Mouse (Mus musculus) cerebellum, adult 9-10 months (tissue): ENCODE results near the gene Eya4.

Source experiments
- DNase-seq: peaks from one replicate; pipeline ENCODE4 v3.0.0; 2022

Eya4 gene

DNA sequence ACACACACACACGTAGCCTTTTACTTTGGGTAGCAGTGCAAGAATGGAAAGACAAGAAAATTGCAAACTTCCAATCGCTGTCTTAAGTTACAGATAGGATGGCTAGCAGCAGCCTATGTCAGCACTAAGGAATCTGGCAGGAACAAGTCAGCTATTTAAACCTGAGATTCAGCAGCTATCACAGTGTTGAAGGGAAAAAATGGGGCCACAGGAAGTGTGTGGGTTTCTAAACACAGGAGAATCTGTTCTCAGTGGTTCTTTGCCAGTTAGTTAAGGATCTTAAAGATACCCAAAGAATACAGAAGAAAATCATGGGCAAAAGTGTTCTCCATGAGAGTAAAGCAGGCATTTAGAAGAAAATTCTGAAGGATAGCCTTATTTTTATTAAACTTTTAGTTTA is 206.0 kb downstream of the Eya4 start:
- no peak for DNase-seq

- DNase-seq = no peak
Observed at GRCm38 (mm10) chr10:23127947-23128346, 222.6 kb downstream of the Eya4 start.

DNA sequence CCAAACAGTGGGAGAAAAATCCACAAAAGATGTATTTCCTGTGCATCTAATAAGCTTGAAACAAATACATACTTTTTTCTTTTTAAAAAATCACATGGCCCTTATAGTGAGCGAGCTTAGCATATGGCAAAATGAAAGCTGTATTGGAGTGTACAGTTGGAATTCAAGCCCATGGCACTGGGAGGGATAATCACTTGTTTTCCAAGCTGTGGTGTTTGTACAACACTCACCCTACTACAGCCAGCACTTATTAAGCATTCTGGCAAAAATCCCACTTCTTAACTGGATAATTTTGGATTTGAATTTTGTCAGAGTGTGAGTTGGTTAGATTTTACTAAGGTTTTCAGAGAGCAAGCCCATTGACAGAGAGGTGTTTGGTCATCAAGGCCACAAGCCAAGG is 223.4 kb downstream of the Eya4 start:
- DNase-seq = no peak

GRCm38 (mm10) chr10:23126529-23126928 is 224.1 kb downstream of the Eya4 start:
- DNase-seq = no peak

- DNase-seq = no peak
Observed at GRCm38 (mm10) chr10:23120437-23120836, 230.1 kb downstream of the Eya4 start.

GRCm38 (mm10) chr10:23116786-23117410 is 233.7 kb downstream of the Eya4 start:
- DNase-seq = peak; percentile 39

- DNase-seq = no peak
Observed at GRCm38 (mm10) chr10:23116063-23116462, 234.5 kb downstream of the Eya4 start.

GRCm38 (mm10) chr10:23115321-23115720 is 235.3 kb downstream of the Eya4 start:
- DNase-seq = no peak

GRCm38 (mm10) chr10:23108122-23108521 is 242.5 kb downstream of the Eya4 start:
- no peak for DNase-seq

DNA sequence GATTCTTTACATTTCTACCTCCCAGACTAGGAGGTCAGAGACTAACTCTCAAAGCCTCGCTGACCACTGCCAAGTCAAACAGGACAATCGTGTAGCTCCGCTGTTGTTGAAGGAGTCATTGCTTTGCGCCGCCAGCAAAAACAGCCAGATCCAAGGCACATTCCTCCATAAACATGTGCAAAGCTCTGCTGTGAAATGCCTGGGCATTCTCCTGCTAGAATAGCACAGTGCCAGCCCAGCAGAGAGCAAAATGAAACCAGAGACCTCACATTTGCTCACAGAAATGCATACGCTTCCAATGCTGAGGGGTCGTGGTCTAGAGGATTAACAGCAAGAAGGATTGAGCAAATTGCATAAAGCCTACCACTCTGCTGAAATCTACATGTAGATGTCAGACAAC is 258.1 kb downstream of the Eya4 start:
- no peak for DNase-seq

GRCm38 (mm10) chr10:23091552-23091951 is 259.0 kb downstream of the Eya4 start:
- DNase-seq = no peak

GRCm38 (mm10) chr10:23090323-23090722 is 260.3 kb downstream of the Eya4 start:
- no peak for DNase-seq

DNA sequence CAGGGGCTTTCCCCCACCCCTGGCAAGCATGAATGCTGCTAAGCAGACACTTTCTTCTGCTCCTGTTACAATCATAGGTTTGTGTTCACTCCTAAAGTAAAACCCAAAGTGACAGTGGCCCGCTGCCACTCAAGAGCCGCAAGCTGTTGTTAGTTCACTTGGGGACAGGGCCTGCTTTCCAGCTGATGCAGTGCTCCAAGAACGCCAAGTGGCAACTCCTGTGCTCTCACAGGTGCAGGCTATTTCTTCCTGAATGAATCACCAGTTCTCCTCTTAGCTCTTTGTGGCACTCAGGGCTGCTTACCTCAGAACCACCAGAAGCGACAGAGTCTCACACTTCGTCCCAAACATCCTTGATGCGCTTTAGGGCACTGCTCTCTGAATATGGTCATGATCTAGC is 261.3 kb downstream of the Eya4 start:
- no peak for DNase-seq

- no peak for DNase-seq
Observed at GRCm38 (mm10) chr10:23088764-23089163, 261.8 kb downstream of the Eya4 start.

GRCm38 (mm10) chr10:23086352-23087215 is 264.0 kb downstream of the Eya4 start:
- DNase-seq = peak; percentile 52

DNA sequence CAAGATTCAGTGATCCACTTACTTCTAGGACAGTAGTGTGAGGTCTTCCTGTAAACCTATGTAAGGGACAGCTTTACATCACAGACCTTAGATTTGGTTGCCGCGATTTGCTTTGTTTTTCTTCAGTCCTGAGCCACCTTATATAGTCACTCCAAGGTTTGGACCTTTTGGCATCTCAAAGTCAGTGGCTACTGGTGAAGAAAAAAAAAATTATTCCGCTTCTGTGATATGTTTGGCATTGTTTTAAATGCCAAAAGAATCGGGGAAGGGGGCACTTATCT is 269.1 kb downstream of the Eya4 start:
- no peak for DNase-seq

- peak; percentile 73 for DNase-seq
Observed at GRCm38 (mm10) chr10:23080749-23081547, 269.6 kb downstream of the Eya4 start.

GRCm38 (mm10) chr10:23076691-23077385 is 273.7 kb downstream of the Eya4 start:
- DNase-seq = no peak

GRCm38 (mm10) chr10:23073431-23073830 is 277.2 kb downstream of the Eya4 start:
- no peak for DNase-seq

DNA sequence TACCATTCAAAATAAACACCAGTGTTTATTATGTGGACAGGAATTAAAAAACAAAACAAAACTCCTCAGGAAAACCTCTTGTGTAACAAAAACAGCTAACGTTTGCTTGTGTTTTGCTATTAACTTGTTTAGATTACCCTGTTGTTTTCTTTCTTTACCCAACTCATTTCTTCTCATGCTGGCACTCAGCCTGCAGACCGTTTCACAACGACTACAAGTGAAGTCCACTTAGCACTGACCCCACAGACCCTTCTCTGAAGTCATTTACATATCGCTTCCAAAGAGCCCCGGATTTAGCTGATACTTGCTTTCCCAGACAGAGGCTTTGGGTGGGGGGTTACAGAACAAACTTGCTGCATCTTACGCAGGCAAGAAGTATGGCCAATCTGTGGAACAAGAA is 286.9 kb downstream of the Eya4 start:
- DNase-seq = no peak

GRCm38 (mm10) chr10:23062719-23063118 is 287.9 kb downstream of the Eya4 start:
- DNase-seq = no peak

- DNase-seq = no peak
Observed at GRCm38 (mm10) chr10:23060694-23061060, 289.9 kb downstream of the Eya4 start.

GRCm38 (mm10) chr10:23060041-23060693 is 290.4 kb downstream of the Eya4 start:
- no peak for DNase-seq
